Mouse (Mus musculus): ENCODE results near the gene Fndc3b.

DNA sequence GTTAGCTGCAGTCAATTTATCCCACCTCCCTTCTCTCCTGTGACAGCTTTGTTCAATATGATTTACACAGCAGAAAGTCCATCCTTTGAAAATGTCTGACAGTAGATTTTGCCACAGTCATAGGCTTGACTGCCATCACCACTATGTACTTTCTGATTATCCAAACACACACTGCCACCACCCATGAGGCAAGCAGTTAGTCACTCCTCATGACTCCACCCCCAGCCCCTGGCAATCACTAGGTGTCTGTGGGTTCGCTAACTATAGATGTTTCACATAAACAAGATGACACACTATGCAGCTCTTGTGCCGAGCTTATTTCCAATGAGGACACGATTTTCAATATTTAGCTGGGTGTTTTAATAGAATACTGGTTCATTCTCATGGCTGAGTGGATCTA lies 160.1 kb downstream of the Fndc3b start:
- no peak for TF ChIP-seq CTCF (IDR thresholded peaks at IDR 0.05; ENCODE audit: low read depth)
- no peak for TF ChIP-seq EP300 (IDR thresholded peaks at IDR 0.05; ENCODE audit: low read depth)
